Mouse (Mus musculus) liver, embryonic 14.5 days (tissue): ENCODE measurements at regions not wholly inside any gene's neighbourhood (a gene's known extent, or its start where the extent isn't known, plus 50 kb on each side); places are given as distances from the start of the nearest gene placed in this dataset.

Experiments
- ATAC-seq: fragments of 200-750 bp; cut with Nextera tagmentation; 2 replicates; pipeline ENCODE4 v1.8.0; 2017; ENCODE audit warnings: moderate number of reproducible peaks, mild to moderate bottlenecking, moderate library complexity; ENCODE audit not compliant: insufficient read depth
- DNase-seq, 3 experiments: peaks; one replicate each; pipeline ENCODE4 v3.0.0-alpha.2; 2012 to 2013; ENCODE audit warnings: low read depth in 3 of 3, low spot score in 3 of 3
- H3K27ac ChIP-seq: fragments of 300-500 bp; sonication (generic); 2 replicates; pipeline ENCODE4 v1.5.1; 2014; ENCODE audit warnings: moderate library complexity, mild to moderate bottlenecking, control low read depth, inconsistent platforms
- H3K27me3 ChIP-seq: fragments of 300-500 bp; sonication (generic); 2 replicates; pipeline ENCODE4 v1.6.1; 2014; ENCODE audit warnings: mild to moderate bottlenecking, low read length, moderate library complexity; ENCODE audit not compliant: control insufficient read depth, insufficient read depth
- H3K36me3 ChIP-seq: fragments of 300-500 bp; sonication (generic); replicated peaks from 2 replicates; pipeline ENCODE4 v1.6.1; 2014; ENCODE audit warnings: low read depth; ENCODE audit not compliant: control insufficient read depth, insufficient read depth
- H3K4me1 ChIP-seq, 2 experiments: fragments of 200-500 bp in 1 of 2; fragments of 300-500 bp in 1 of 2; sonication (generic) in 1 of 2; replicated peaks; 2 replicates each; pipeline ENCODE4 v1.6.1; 2012 to 2014; ENCODE audit warnings: antibody characterized with exemption in 1 of 2, inconsistent platforms in 1 of 2, low read length in 1 of 2; ENCODE audit not compliant: control insufficient read depth in 2 of 2, insufficient read depth in 2 of 2
- H3K4me2 ChIP-seq: fragments of 300-500 bp; sonication (generic); 2 replicates; pipeline ENCODE4 v1.6.1; 2014; ENCODE audit warnings: low read depth, mild to moderate bottlenecking, control low read depth, moderate library complexity
- H3K4me3 ChIP-seq, 2 experiments: fragments of 200-500 bp in 1 of 2; fragments of 300-500 bp in 1 of 2; sonication (generic) in 1 of 2; 2 replicates each; pipeline ENCODE4 v1.5.1; 2012 to 2014; ENCODE audit warnings: low read depth in 2 of 2, low read length in 2 of 2, mild to moderate bottlenecking in 2 of 2, control low read depth in 1 of 2, inconsistent platforms in 1 of 2, moderate library complexity in 1 of 2; ENCODE audit not compliant: insufficient read depth in 1 of 2
- H3K9ac ChIP-seq: fragments of 300-500 bp; sonication (generic); replicated peaks from 2 replicates; pipeline ENCODE4 v1.6.1; 2014; ENCODE audit warnings: mild to moderate bottlenecking, control low read depth, moderate library complexity
- H3K9me3 ChIP-seq: fragments of 300-500 bp; sonication (generic); 2 replicates; pipeline ENCODE4 v1.6.1; 2016; ENCODE audit warnings: low read length, mixed read lengths; ENCODE audit not compliant: control insufficient read depth
- CTCF ChIP-seq: IDR thresholded peaks from 2 replicates; pipeline ENCODE4 v1.5.1; 2016; ENCODE audit warnings: antibody characterized with exemption, low read depth, control low read depth
- EP300 ChIP-seq: IDR thresholded peaks from 2 replicates; pipeline ENCODE4 v1.6.1; 2016; ENCODE audit warnings: antibody characterized with exemption, low read depth
- WGBS: fragments of 180-500 bp; shearing (Covaris S2); extraction: QIAGEN DNeasy Blood & Tissue Kit; methylation state at CpG from one replicate; pipeline ENCODE4 v1.1.7; 2014; ENCODE audit not compliant: insufficient replicate concordance; 5-methylcytosine and 5-hydroxymethylcytosine counted together

DNA sequence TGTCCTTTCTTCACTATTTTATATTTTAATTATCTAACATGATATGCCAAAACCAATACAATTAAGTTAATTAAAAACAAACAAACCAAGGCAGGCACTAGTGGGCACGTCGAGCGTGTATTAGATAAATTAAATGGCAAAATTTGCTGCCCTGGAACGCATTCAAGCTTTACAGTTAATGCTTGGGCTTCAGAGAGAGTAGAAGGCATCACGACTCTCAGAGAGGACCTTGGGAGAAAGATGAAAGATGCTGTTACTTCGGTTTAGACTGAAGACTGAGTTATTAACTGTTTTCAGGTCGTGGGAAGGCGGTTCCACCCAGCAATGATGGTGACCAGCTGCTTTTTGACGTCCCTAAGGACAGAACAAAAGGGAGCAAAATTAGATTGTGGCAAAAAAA lies 71.7 kb upstream of the Boc start:
- TF ChIP-seq EP300 (no peak), CTCF (no peak)
- 47% methylated on average over 9 of the region's 9 CpGs for WGBS
- DNase-seq, result no peak
- H3K4me3 ChIP-seq, result no peak overlapping the region
- no peak overlapping the region for H3K4me2 ChIP-seq
- no peaks in the 10 kb centered on the region for H3K36me3 ChIP-seq
- H3K4me1 ChIP-seq, result no peaks in the 10 kb centered on the region
- ATAC-seq, result no peak
- H3K9me3 ChIP-seq, result no peaks in the 10 kb centered on the region
- no peak overlapping the region for H3K27ac ChIP-seq
- H3K27me3 ChIP-seq, result no peaks in the 10 kb centered on the region
- H3K9ac ChIP-seq, result no peak overlapping the region

DNA sequence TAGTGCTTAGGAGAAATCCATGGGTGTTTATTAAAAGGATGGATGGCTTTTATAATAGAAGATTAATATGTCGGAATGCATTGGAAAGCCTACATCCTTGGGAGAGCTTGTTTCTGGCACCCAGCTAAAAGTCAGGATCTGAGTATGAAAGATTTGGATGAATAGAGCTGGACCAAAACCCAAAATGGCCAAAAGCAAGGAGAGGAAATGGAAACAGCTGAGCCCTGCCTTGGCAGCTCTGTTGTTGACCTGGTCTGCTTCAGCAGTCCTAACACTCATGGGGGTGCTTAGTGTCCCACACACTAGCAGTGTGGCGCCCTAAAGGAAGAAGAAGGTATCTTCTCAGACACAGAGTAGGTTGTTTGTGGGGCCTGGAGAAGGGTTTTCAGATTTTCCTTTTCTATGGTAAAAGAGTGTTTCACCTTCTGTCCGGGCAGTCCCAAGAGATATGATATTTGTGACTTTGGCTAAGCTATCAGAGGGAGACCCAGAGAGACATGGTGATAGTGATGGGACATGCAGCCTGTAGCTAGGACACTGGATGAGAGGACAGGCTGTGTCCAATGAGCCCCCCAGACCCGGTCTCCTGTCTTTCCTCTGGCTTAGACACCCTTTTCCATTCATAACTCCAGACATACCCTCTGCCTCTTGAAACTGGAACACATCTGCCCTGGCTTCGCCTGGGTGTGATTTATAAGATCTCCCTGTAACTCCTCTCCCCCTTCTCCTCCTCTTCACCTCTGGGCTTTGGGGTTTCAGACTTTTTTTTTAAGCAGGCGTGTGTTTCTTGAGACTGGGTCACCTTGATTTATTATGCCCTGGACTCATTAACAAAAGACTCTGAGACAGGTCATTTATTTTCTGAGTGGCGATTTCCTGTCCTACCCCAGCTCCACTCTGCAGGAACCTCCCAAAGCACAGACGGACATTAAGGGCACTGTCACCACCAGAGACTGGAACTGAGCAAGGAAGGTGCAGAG lies 70.9 kb upstream of the Boc start:
- H3K4me3 ChIP-seq, result no peak overlapping the region
- no peak for TF ChIP-seq EP300
- no peak for TF ChIP-seq CTCF
- DNase-seq (no peak), ATAC-seq (no peak)
- H3K27me3 ChIP-seq, result no peaks in the 10 kb centered on the region
- H3K9me3 ChIP-seq, result no peaks in the 10 kb centered on the region
- 47% methylated on average over 8 of the region's 8 CpGs for WGBS
- no peak overlapping the region for H3K9ac ChIP-seq
- no peaks in the 10 kb centered on the region for H3K36me3 ChIP-seq
- no peak overlapping the region for H3K4me2 ChIP-seq
- no peak overlapping the region for H3K27ac ChIP-seq
- no peaks in the 10 kb centered on the region for H3K4me1 ChIP-seq

DNA sequence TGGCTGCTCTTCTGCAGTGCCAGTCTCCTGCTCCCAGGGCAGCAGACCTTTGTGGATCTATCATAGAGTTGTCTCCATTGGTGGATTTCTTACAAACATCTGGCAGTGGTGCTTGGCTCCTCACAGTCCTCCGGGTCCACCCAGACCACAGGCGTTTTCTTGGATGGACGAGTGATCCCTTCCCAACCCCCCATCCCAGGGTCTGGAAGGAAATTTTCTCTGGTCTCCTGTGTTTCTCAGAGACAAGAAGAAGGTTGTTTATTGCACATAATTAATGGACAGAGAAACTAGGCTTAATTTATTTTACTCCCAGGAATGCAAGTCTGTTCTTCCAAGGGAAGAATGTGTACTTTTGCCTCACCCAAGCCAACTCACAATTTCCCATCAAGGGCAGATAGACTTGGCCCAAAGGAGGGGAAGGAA lies 67.2 kb upstream of the Boc start:
- 59% methylated on average over 3 of the region's 3 CpGs for WGBS
- ATAC-seq (no peak), DNase-seq (no peak)
- Histone ChIP-seq H3K4me1 (no peaks in the 10 kb centered on the region), H3K4me3 (no peak overlapping the region), H3K27ac (no peak overlapping the region), H3K4me2 (no peak overlapping the region), H3K9ac (no peak overlapping the region), H3K36me3 (no peaks in the 10 kb centered on the region), H3K9me3 (no peaks in the 10 kb centered on the region), H3K27me3 (no peaks in the 10 kb centered on the region)
- TF ChIP-seq EP300 (no peak), CTCF (no peak)

DNA sequence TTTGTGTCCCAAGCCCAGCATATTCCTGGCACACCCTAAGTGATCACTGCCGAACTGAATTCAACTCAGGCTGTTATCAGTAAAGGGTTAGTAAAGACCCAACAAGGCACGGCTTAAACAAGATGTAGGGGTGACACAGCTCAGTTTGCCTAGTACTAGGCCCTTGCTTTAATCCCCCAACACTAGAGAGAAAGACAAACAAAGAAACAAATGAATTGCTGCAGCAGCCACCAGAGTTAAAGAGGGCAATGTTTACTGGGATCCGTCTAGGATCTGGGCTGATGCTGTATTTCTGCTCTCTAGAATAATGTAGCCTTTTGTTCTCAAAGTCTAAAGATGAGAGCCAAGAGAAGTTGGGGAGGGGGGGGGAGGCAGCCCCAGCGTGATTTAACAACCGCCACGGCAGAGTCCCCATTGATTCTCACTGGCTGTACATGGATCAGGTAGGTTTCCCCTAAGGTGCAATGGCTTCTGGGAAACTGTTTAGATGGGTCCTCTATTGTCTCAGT lies 66.5 kb upstream of the Boc start:
- H3K4me2 ChIP-seq, result no peak overlapping the region
- no peak overlapping the region for H3K4me3 ChIP-seq
- H3K4me1 ChIP-seq, result no peaks in the 10 kb centered on the region
- no peaks in the 10 kb centered on the region for H3K36me3 ChIP-seq
- no peaks in the 10 kb centered on the region for H3K27me3 ChIP-seq
- TF ChIP-seq CTCF, result no peak
- TF ChIP-seq EP300, result no peak
- DNase-seq (no peak), ATAC-seq (no peak)
- H3K27ac ChIP-seq, result no peak overlapping the region
- no peak overlapping the region for H3K9ac ChIP-seq
- 55% methylated on average over 6 of the region's 6 CpGs for whole genome bisulfite sequencing
- H3K9me3 ChIP-seq, result no peaks in the 10 kb centered on the region

- Histone ChIP-seq H3K4me1 (no peaks in the 10 kb centered on the region), H3K9ac (no peak overlapping the region), H3K4me3 (no peak overlapping the region), H3K27me3 (no peaks in the 10 kb centered on the region), H3K9me3 (no peaks in the 10 kb centered on the region), H3K27ac (no peak overlapping the region), H3K36me3 (no peaks in the 10 kb centered on the region), H3K4me2 (no peak overlapping the region)
- 62% methylated on average over 5 of the region's 5 CpGs for WGBS
- ATAC-seq, result no peak
- TF ChIP-seq CTCF (no peak), EP300 (no peak)
- DNase-seq, result no peak
Measured at GRCm38 (mm10) chr16:44621573-44621972, 62.9 kb upstream of the Boc start.
